Mouse (Mus musculus): ENCODE measurements around the gene Gpr62.
A peak's percentile ranks its signal among the peaks of the same experiment; 100 is the strongest.

Gpr62 gene

DNA sequence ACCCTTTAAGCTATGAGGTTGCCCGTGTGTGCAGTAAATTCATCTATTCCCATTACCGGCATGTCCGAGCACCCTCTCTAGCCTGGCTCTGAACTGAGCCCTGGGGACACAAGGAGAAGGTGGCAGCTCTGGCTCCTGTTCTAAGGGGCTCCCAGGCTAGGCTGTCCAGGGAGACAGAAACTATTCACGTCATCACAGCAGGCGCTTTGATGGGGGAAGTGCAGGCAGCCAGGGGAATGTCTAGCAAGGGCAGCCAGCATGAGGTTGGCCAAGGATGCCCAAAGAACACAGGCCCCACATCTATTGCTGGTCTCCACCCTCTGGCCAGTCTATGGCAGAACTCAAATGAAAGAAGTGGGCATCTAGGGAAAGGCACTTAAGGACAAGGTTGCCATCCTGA lies 7.8 kb downstream of the Gpr62 start:
- DNase-seq (ENCODE audit: extremely low read depth, insufficient read length, low spot score), result no peak

DNA sequence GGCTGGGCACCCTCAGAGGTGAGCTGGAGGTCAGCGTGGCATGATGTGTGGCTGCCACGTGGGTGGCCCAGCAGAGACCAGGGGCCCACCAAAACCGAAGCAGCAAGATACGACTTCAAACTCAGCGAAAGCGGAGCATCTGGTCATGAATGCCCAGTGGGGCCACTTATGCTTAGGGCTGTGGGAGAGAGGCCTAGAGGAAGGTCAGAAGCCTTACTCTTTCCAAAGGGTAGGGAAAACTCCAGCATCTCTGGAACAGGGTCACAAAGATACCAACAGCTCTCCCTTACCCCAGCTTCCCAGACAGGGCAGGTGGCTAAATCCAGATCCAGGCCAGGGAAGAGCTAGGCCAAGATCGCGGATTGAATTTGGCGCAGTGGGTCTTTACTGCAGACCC lies 8.6 kb downstream of the Gpr62 start:
- DNase-seq (ENCODE audit: extremely low read depth, insufficient read length, low spot score), result no peak

DNA sequence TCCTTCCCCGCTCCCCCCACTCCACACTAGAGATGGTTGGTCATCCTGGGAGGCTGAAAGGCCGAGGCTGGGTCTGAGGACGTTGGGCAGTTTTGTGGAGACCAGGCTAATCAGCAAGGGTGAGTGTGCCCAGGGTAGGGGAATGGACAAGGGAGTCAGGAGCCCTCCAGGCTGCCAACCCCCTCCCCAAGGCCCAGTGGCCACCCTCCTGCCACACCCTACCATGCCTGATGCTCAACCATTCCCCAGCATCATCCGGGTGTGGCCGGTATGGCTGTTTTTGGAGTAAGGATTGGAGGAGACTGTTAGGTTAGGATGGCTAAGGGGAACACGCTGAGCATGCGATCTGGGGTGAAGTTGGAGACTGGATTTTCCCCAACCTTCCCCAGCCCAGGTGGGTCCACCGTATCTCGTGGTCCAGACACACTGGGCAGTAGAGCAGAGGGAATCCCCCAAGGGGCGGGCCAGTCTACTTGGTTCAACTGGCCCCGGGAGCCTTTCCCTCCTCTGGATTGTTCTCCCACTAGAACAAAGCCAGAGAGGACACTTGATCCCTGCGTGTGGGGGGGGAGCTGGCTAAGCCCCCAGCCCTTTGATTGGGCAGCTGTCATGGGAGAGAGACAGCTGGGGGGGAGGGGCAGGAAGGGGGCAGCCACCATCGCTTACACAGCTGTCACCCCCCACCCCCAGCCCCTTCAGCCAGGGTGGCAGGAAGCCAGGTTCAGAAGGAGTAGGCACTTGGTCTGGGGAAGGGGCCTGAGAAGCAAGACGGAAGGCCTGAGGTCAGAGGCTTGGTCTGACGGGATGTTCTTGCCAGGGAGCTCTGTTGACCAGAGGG lies 9.2 kb downstream of the Gpr62 start:
- DNase-seq (ENCODE audit: extremely low read depth, insufficient read length, low spot score), result no peak

DNA sequence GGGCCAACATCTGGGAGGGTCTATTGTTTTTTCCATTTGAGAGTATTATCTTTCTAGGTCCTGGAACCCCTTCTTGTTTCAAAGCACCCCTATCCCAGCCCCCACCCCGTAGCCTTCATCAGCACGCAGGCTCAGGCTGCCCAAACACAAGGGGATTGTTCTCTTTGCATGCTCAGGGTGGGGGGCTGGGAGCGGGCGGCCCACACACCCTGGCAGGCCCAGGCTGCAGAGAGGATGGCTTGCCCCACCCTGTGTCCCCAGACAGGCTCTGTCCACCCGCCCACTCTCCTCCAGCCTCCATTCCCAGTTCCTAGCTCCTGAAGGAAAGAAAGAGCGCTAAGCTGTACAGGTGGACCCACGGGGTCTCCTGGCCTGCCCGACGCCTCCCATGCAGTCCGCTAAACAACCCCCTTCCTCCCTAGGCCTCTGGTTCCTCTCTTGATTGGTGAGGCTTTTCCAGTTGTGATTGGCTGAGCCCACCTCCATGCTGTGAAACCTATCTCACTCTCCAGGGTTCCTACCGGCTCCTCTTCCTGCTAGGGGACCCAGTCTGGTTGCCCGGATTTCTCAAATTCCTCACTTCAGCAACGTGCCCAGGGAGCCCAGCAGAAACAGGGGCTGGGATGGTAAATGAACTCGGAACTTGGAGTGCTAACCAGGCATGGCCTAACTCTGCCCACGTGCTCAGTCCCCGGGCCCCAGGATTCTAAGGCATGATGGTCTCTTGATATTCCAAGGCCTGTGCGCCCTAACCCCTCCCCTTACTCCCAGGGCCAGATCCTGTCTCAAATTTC lies 10.7 kb downstream of the Gpr62 start:
- no peak for DNase-seq (ENCODE audit: extremely low read depth, insufficient read length, low spot score)

DNA sequence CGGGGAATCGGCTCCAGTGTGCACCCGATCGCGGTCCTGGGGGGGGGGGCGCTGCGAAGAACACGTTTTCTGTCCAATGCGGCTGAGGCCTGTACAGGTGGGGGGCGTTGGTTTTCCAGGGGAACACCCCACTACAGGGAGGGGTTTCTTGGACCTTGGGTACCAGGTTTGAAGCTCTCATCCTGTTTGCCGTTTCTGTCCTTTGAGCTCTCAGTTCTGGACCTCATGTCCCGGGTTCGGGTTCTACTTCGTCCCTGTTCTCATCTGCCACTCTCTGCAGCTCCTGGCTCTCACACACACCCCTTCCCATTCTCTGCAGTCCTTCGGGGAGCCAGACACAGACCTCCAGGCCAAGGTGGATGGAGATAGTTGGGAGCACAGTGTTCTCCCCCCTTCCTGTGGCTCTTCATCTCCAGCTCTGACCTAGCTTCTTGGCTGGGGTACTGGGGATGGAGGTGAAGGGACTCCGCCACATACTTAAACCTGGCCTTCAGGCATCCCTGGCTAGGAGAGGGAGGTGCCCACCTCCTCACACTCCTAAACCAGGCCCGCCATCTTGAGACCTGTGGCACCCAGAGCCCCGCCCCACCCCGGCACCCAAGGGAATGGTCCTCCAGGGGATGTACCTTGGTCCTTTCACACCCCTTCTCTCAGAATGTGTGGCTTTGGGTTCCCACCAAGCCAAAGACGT lies 11.5 kb downstream of the Gpr62 start:
- peak; percentile 41 for DNase-seq (ENCODE audit: extremely low read depth, insufficient read length, low spot score)

DNA sequence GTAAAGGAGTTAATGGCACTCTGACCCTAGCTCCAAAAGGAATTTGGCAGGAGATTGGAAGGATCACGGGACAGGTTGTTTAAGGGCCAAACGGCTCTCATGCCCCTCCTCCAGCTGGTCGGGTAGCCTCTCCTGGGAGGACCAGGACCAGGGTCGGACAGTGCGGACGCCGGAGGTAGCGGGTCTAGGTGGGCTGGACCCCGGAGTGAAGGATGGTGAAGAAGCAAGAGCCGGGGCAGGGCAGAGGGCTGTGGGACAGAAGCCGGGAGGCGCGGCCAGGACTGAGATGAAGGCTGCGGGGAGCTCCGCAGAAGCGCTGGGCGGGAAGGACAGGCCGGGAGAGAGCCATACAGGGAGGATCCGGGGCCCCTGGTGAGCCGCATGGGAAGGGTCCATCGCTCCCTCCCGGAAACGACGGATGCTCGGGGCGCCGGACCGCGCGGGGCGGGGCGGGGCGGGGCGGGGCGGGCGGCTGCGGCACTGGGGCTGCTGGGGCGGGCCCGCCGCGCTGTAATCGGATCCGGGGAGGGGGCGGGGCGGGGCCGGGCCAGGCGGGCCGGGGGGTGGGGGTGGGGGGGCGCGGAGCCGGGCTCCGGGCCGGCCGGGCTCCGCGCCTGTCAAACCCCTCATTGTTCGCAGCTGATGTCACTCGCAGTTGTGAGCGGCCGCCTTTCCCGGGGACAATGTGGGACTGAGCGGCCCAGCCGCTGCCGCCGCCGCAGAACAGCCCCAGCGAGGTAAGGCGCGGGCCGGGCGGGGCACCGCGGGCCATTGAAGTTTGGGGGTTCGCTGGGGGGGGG lies 12.3 kb downstream of the Gpr62 start, which contains the start of gene Pcbp4:
TSS of gene Pcbp4 (plus strand) at position 21 of the 800 bp plus-strand sequence.
- DNase-seq (ENCODE audit: extremely low read depth, insufficient read length, low spot score), result peak; percentile 74

DNA sequence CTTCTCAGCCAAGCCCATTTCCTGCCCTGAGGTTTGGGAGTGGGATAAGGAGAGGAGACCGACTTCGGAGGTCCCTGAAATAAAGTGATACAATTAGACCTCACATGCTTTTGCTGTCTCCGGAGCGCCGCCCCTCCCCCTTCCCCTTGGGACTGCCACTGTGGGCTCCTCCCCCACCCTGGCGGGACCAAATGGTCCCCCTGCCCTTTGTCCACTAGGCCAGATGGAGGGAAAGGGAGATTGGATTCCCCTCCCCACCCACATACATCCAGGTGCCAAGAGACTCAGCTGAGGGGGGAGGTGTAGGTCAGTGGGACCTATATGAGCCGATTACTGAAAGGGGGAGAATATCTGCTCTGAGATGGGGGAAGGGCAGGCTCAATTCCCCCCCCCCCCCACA lies 12.9 kb downstream of the Gpr62 start:
- DNase-seq (ENCODE audit: extremely low read depth, insufficient read length, low spot score), result no peak

DNA sequence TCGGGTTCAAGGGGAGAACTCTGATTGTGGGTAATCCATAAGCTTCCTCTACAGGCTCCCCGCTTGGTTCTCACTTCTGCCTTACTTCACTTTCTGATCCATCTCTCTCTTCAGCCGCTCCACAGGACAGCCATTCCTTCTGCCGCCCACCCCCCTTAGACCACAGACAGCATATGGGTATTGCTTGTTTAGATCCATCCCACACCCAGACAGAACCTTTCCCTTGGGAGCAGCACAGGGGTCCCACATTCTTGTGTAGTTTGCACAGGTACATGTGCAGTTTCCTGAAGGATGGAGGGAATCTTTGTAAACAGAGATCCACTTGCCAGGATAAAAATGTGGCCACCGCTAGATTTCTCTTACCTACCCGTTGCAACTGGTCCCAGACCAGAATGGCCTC lies 13.4 kb downstream of the Gpr62 start:
- no peak for DNase-seq (ENCODE audit: extremely low read depth, insufficient read length, low spot score)

DNA sequence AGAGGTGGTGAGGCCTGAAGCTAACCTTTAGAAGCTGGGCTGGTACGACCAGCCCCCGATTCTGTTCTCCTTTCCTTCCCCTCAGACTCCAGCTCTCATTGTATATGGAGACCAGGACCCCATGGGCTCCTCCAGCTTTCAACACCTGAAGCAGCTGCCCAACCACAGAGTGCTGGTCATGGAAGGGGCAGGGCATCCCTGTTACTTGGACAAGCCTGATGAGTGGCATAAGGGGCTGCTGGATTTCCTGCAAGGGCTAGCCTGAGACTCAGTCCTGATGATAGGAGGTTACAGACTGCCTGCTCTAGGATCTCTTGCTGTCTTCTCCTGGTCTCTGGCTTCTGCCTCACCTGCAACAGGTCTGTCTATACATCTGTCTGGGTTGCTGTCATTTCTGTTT lies 13.8 kb downstream of the Gpr62 start:
- DNase-seq (ENCODE audit: extremely low read depth, insufficient read length, low spot score), result no peak

DNA sequence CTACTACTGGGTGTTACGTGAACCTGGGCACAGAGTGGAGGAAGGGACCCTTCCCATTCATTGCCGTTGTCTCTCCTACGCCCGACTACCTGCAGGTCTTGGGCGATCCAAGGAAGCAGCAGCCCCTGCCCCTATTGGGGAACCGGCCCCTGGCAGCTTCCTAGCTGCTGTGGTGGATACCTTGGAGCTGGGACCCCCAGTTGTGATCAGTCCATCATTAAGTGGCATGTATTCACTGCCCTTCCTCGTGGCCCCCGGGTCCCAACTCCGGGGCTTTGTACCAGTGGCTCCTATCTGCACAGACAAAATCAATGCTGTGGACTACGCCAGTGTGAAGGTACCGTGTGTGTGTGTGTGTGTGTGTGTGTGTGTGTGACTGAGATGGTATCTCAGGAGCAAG lies 14.4 kb downstream of the Gpr62 start:
- DNase-seq (ENCODE audit: extremely low read depth, insufficient read length, low spot score), result no peak

DNA sequence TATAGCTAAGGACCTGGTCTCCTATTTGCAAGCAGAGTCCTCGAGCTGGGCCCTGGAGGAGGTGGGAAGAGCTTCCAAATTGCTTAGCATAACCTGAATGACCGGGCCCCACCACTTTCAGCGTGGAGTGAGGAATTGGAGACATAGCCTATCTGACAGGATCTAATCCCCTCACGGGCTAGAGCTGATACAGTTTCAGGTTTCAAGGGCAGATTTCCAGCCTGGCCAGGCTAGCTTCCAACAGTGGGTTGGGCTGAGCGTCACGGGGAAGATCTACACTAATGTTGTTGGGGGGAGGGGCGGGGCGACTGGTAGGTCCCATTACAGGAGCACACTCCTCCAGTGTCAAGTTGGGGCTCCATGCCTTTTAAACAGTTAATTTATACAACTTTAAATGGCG lies 15.1 kb downstream of the Gpr62 start:
- peak; percentile 44 for DNase-seq (ENCODE audit: extremely low read depth, insufficient read length, low spot score)

DNA sequence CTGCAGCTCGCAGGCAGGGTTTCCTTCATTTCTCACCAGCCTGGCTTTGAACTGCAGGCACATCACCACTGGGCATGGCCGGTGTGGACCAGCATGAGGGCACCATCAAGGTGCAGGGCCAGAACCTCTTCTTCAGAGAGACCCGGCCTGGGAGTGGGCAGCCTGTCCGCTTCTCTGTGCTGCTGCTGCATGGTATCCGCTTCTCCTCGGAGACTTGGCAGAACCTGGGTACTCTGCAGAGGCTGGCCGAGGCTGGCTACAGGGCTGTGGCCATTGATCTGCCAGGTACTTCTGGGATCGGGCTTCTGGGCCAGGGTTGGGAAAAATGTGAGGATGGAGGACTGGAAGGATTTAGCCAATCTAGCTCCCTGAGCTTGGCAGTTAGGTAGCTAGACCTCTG lies 15.8 kb downstream of the Gpr62 start:
- DNase-seq (ENCODE audit: extremely low read depth, insufficient read length, low spot score), result no peak

DNA sequence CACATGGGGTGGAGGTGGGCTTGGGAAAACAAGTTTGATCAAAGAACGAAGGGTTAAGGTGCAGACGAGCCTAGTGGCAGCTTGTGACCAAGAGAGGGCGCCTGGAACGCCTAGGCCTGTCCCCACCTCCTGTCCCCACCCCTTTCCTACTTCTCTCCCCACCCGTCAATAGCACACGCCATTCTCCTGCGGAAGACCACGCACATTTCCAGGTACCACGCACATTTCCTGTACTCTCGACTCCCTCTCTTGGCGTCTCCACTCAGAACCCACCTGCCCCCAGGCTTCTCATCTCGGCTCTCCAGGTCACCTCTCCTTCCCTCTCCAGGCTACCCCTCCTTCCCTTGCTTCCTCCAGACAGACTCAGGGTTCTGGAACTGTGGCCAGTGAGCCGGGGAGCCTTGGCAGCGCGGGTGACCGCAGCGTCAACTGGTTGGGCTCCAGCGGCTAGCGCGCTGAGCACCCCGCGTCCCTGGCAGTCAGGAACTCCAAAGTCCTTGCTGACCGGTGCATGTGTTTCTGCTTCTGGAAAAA lies 17.2 kb downstream of the Gpr62 start:
- peak; percentile 88 for DNase-seq (ENCODE audit: extremely low read depth, insufficient read length, low spot score)

DNA sequence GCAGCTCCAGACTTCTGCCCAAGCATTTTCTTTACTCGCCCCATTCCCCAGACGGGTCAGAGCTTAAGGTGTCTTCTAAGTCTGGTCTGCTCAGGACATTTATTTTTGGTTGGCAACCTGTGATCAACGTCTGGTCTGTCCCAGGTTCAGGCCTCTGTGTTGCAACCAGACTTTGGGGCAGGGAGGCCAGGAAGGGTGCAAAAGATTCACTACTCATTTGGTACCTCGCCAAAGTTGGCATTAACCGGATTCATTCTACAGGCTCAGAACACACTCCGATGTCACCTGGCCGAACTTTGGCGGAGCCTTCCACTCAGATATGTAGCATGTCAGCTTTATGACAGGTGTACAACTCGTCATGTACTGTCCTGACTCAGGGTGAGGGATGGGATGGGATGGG lies 17.8 kb downstream of the Gpr62 start:
- no peak for DNase-seq (ENCODE audit: extremely low read depth, insufficient read length, low spot score)

DNA sequence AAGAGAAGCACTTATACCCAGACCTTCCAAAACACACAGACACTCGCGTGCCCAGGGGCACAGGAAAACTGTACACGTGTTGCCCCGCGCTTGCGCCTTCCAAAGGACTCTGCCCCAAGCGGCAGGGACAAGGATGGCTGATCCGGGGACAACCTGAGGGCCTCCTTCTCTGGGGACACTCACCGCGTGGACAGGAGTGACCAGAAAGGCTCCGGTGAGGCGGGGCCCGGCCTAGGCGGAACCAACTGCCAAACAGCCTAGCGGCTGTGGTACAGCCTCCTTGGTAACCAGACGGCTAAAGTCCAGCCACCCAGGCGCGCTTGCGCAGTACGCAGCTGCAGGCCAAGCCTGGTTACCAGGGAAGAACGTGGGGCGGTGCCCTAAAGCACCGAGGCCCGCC lies 18.4 kb downstream of the Gpr62 start, which contains the start of the genes Abhd14b and Abhd14a:
TSS of gene Abhd14b (plus strand) at position 112 of the 400 bp plus-strand sequence.
TSS of gene Abhd14a (minus strand) at position 331 of the 400 bp plus-strand sequence.
- DNase-seq (ENCODE audit: extremely low read depth, insufficient read length, low spot score), result peak; percentile 96

DNA sequence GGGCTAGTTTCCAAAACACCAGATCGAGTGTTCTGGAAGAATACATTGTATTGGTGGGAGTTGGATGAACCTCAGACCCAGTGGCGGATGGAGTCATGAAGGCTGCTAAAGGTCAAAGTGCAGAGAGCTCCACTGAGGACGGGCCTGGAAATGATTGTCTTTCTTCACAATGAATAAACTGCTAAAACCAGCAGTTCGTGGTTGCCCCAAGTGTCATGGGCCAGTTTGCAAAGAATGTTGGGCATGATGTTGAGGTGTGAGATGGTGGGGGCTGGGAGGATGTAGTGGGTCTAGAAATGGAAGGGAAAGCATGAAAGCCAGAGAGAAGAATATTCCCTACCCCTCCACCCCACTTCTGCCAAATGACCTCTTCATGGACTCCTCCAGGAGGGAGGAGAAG lies 20.9 kb downstream of the Gpr62 start:
- DNase-seq (ENCODE audit: extremely low read depth, insufficient read length, low spot score), result no peak

DNA sequence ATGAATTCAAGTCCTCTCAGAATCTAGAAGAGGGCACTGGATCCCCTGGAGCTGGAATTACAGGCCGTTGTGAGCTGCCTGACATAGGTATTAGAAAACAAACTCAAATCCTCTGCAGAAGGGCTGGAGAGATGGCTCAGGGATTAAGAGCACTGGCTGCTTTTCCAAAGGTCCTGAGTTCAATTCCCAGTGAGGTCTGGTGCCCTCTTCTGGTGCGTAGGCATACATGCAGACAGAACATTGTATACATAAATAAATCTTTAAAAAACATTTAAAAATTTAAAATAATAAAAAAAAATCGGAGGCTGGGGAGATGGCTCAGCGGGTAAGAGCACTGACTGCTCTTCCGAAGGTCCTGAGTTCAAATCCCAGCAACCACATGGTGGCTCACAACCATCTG lies 23.1 kb downstream of the Gpr62 start:
- DNase-seq (ENCODE audit: extremely low read depth, insufficient read length, low spot score), result no peak

DNA sequence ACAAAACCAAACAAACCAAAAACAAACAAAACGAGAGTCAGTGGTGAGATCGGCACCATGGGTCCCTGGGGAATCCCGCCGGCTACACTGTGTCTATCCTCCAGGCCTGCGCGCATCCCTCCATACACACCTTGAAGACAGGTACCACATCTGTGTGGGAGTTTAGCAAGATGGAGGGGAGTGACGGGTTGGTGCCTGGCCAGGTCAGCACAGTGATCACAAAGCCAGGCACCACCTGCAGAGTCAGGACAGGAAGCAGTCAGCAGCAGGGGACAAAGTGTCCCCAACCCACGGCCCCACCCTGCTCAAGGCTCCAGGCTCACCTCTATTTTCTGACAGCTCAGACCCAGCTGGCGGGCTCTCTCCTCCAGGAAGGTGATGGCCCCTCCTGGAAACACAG lies 29.2 kb downstream of the Gpr62 start:
- DNase-seq (ENCODE audit: extremely low read depth, insufficient read length, low spot score), result no peak

DNA sequence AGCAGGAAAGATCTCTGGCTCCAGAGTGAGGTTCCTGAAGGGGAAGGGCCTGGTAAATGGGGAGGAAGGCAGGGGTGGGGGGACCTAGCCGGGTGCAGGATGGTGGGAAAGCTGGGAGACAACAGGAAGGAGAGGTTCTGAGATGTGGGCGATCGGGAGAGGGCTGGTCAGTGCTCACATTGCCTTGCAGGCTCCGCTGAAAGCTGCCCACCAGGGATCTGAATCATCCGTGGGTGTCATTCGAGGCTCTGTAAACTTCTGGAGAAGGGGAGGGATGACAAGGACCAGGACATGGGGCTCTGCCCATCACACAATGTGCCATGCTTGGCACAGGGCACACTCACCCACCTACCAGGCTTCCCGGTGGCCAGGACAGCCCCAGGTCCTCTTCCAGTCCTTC lies 32.3 kb downstream of the Gpr62 start:
- DNase-seq (ENCODE audit: extremely low read depth, insufficient read length, low spot score), result no peak

DNA sequence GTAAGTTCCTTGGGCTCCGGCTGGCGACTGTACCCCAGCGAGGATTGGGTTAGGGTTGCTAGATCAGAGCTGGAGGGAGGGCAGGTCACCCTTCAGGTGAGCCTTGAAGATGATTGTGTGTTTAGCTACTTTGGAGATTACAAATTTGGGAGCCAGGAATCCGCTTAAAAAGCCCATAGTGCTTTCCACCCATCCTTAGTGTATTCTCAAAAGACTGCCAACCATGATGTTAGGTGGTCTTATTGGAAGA lies 35.8 kb downstream of the Gpr62 start:
- DNase-seq (ENCODE audit: extremely low read depth, insufficient read length, low spot score), result no peak

Measured in 3134 (cell line).